Mouse (Mus musculus) lung, embryonic 15.5 days (tissue): ENCODE measurements around the gene Gna14. TPM values are rescaled to one million over a fixed set of nuclear protein-coding genes. Genes with fewer than 3 reads are reported as not detected.

Source experiments
- ATAC-seq: fragments of 200-750 bp; cut with Nextera tagmentation; 2 replicates; pipeline ENCODE4 v1.8.0; 2017; ENCODE audit warnings: moderate number of reproducible peaks, borderline replicate concordance; ENCODE audit not compliant: low FRiP score, low TSS enrichment; ENCODE audit errors: extremely low read depth
- H3K27ac ChIP-seq: fragments of 300-500 bp; sonication (generic); 2 replicates; pipeline ENCODE4 v1.5.1; 2015; ENCODE audit warnings: moderate library complexity, mild to moderate bottlenecking, inconsistent platforms
- H3K27me3 ChIP-seq: fragments of 300-500 bp; sonication (generic); 2 replicates; pipeline ENCODE4 v1.6.1; 2015; ENCODE audit warnings: inconsistent platforms
- H3K36me3 ChIP-seq: fragments of 300-500 bp; sonication (generic); 2 replicates; pipeline ENCODE4 v1.6.1; 2015; ENCODE audit warnings: inconsistent platforms
- H3K4me1 ChIP-seq: fragments of 300-500 bp; sonication (generic); 2 replicates; pipeline ENCODE4 v1.6.1; 2015; ENCODE audit warnings: inconsistent platforms
- H3K4me2 ChIP-seq: fragments of 300-500 bp; sonication (generic); 2 replicates; pipeline ENCODE4 v1.6.1; 2015; ENCODE audit warnings: inconsistent platforms, mild to moderate bottlenecking, moderate library complexity
- H3K4me3 ChIP-seq: fragments of 300-500 bp; sonication (generic); 2 replicates; pipeline ENCODE4 v1.5.1; 2015; ENCODE audit warnings: mild to moderate bottlenecking, inconsistent platforms
- H3K9ac ChIP-seq: fragments of 300-500 bp; sonication (generic); 2 replicates; pipeline ENCODE4 v1.6.1; 2015; ENCODE audit warnings: inconsistent platforms
- H3K9me3 ChIP-seq: fragments of 300-500 bp; sonication (generic); 2 replicates; pipeline ENCODE4 v1.6.1; 2016; ENCODE audit warnings: inconsistent platforms
- WGBS: fragments of 180-500 bp; shearing (Covaris S2); methylation state at CpG from one replicate; pipeline ENCODE4 v1.1.7; 2015; 5-methylcytosine and 5-hydroxymethylcytosine counted together
- polyA plus RNA-seq: library from polyadenylated mRNA; unstranded; fragments of >200 nt; fragmentation: Nextera tagmentation; extraction: Ambion mirVana; gene quantifications from 2 replicates; pipeline ENCODE4 v1.2.1, GENCODE M21; 2015

The Gna14 gene
- polyA plus RNA-seq, 1 experiment from 2014 or later = 12.4 TPM

DNA sequence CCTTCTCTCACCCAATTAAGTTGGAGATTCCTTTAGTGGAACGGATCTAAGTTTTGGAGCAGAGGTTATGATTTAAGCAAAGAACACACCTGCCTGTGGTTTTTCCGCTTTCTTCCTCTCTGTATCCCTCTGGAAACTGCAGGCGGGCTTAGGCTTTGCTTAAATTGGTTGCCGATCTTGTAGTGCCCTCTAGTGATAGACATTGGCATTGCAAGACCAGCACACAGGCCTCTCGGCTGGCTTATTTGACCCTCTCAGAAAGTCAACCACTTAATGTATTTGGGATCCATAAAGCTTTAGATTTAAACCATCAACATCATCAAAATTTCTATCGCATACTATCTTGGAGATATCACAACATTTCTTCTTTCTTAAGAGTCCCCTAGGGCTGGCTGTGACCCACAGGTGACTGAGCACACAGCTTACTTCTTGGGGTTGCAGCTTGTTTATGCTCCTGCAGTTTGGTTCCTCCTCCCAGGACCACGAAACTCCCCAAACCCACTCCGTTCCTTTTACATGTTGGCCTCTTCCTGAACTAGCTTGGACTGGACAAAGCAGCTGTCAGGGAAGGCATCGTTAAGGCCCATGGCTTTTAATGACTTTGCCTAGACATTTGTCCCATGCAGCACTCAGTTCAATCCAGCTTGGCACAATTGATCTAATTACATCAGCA is 163.9 kb downstream of the Gna14 start:
- ATAC-seq = peak; percentile 69; the same call in 1 of the 2 replicates
- Histone ChIP-seq H3K4me2 (peak overlapping the region; percentile 11; the same call in 1 of the 2 replicates), H3K9ac (no peak overlapping the region), H3K27me3 (no peaks in the 10 kb centered on the region), H3K36me3 (no peaks in the 10 kb centered on the region), H3K27ac (no peak overlapping the region), H3K4me1 (peaks cover 16% of the 10 kb centered on the region), H3K9me3 (no peaks in the 10 kb centered on the region), H3K4me3 (no peak overlapping the region)
- WGBS = 21% methylated on average over 9 of the region's 9 CpGs

DNA sequence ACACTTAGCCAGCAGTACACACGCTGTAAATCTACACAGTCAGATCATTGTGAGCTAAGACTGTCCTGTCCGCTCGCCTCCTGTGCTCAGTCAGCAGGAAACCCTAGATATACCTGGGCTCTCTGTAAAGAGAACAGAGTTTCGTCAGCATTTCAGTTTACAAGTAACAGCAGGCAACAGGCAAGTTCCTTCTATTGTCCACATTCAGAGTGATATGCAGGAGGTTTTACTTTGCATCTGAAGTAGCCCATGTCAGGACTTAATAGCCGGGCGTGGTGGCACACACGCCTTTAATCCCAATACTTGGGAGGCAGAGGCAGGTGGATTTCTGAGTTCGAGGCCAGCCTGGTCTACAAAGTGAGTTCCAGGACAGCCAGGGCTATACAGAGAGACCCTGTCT is 166.5 kb downstream of the Gna14 start:
- Histone ChIP-seq H3K4me2 (no peak overlapping the region), H3K27me3 (no peaks in the 10 kb centered on the region), H3K36me3 (no peaks in the 10 kb centered on the region), H3K9ac (no peak overlapping the region), H3K27ac (no peak overlapping the region), H3K4me3 (no peak overlapping the region), H3K9me3 (no peaks in the 10 kb centered on the region), H3K4me1 (peaks cover 16% of the 10 kb centered on the region)
- no peak for ATAC-seq
- WGBS = 80% methylated on average over 8 of the region's 8 CpGs

DNA sequence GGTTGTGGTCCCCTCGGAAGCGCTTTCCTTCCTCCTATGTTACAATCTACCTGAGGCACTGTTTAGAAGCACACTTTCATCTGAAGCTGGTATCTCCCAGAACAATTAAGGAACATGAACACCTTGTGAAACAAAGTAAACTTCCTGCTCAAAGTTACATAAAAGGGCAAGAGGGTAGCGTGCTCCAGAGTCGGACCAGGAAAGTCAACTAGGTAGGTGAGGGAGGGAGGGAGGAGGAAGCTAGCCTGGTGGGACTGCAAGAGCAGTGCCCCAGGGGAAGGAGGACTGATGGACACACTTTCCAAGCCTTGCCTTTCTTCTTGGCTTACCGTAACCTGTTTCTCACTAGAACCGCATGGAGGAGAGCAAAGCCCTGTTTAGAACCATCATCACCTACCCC is 172.1 kb downstream of the Gna14 start:
- Histone ChIP-seq H3K4me3 (no peak overlapping the region), H3K36me3 (no peaks in the 10 kb centered on the region), H3K9me3 (no peaks in the 10 kb centered on the region), H3K4me1 (no peaks in the 10 kb centered on the region), H3K9ac (no peak overlapping the region), H3K27ac (no peak overlapping the region), H3K27me3 (no peaks in the 10 kb centered on the region), H3K4me2 (no peak overlapping the region)
- 76% methylated on average over 6 of the region's 6 CpGs for WGBS
- ATAC-seq = no peak

DNA sequence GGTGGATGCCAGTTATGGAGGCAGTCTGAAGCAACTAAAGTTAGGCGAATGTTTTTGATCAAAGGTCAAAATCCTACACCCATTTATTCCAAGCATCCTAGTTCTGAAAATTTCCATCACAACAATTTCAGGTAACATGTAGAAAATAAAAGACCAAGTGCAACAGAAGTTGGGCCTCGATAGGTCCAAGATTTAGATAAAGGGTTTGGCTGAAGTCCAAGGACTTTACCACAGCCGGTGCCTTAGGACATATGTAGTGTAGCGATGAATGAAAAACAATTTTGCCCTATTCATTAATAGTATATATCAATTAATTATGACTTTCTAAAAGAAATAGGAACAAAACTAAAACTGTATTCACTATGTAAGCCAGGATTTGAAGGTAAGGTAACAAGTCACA is 187.6 kb downstream of the Gna14 start:
- H3K9me3 ChIP-seq = no peaks in the 10 kb centered on the region
- ATAC-seq = no peak
- no peak overlapping the region for H3K4me2 ChIP-seq
- no peaks in the 10 kb centered on the region for H3K36me3 ChIP-seq
- WGBS = 70% methylated on average over 4 of the region's 4 CpGs
- H3K27me3 ChIP-seq = no peaks in the 10 kb centered on the region
- H3K4me1 ChIP-seq = no peaks in the 10 kb centered on the region
- no peak overlapping the region for H3K9ac ChIP-seq
- no peak overlapping the region for H3K27ac ChIP-seq
- no peak overlapping the region for H3K4me3 ChIP-seq

DNA sequence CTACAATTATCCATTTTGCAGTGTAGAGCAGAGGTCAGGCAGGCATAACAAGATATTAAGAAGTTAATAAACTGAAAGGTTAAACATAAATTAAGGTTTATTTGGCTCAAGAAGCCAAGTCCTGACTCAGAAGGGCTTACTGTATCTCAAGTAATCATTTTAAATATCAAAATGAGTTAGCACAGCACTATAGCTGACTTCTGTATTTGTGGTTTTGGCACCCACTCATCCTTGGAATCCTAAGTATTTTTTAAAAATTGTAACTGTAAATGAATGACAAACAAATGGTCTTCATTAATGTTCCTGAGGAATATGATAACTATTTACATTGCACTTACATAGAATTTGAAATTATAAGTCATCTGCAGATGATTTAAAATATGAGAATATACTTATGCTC is 189.4 kb downstream of the Gna14 start:
- no peak overlapping the region for H3K4me2 ChIP-seq
- no peak overlapping the region for H3K4me3 ChIP-seq
- no peaks in the 10 kb centered on the region for H3K4me1 ChIP-seq
- H3K27me3 ChIP-seq = no peaks in the 10 kb centered on the region
- H3K36me3 ChIP-seq = no peaks in the 10 kb centered on the region
- H3K9me3 ChIP-seq = no peaks in the 10 kb centered on the region
- H3K27ac ChIP-seq = no peak overlapping the region
- ATAC-seq = no peak
- H3K9ac ChIP-seq = no peak overlapping the region

DNA sequence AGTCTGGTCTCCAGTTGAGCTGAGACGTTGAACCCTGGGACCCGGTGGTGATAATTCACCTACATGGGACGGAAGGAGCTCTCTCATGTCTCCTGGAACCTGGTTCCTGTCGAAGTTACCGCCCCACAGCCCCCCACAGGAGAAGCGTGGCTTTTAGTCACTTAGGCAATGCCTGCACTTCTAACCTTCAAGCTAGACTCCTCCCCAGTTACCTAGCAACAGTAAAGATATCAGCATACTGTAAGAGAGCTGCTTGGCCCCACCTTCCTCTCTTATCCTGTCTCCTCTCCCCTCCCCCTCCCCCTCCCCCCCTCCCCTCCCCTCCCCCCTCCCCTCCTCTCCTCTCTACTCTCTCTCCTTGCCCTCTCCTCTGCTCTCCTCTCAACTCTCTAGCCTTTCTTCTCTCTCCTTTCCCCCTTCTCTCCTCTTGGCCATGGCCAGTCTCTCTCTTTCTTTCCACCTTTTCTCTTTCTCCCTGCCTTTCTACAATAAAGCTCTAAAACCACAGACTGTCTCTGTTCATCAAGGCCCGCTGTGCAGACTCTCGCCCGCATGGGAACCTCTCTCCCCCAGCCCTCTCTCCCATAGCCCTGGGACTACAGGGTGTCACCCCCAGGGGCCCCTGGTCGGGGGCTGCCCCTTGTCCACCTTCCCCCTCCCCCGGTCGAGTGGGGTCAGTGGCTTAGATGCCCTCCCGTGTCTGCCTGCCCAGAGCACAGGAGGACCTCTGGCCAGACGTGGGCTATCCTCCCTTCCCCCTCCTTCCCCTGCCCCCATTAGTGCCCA is 190.2 kb downstream of the Gna14 start:
- H3K36me3 ChIP-seq = no peaks in the 10 kb centered on the region
- H3K4me2 ChIP-seq = no peak overlapping the region
- H3K4me3 ChIP-seq = no peak overlapping the region
- H3K27ac ChIP-seq = no peak overlapping the region
- H3K27me3 ChIP-seq = no peaks in the 10 kb centered on the region
- no peaks in the 10 kb centered on the region for H3K4me1 ChIP-seq
- H3K9ac ChIP-seq = no peak overlapping the region
- peak; percentile 67; the same call in 1 of the 2 replicates for ATAC-seq
- H3K9me3 ChIP-seq = no peaks in the 10 kb centered on the region
- WGBS = 21% methylated on average over 14 of the region's 14 CpGs
